Mouse (Mus musculus): ENCODE measurements around the gene Zfp867. TPM values are rescaled to one million over a fixed set of nuclear protein-coding genes. Genes with fewer than 3 reads are reported as not detected.

Gene Zfp867
- polyA plus RNA-seq, 1 experiment from 2014 or later, result 8.9 TPM

DNA sequence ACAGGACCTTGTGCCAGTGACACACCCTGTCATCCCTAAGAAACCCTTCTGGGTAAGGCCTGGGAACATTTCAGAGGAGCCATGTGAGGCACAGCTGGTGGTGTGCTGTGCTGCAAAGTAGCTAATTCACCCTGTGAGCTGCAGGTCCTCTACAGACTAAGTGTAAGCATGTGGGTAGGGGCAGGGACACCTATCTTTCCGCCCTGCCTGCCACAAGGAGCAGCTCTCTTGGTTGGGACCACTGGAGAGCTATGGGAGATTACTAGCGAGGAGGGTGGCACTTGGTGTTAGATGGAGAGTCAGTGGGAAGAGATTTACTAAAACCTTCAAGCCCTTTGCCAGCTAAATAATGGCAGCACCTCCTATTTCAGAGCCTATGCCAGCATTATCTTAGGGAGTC, 15.4 kb downstream of the Zfp867 start:
- peaks cover 59% of the 10 kb centered on the region for H3K36me3 ChIP-seq
- H3K4me2 ChIP-seq (replicated peaks), result no peak overlapping the region
- no peak for ATAC-seq (ENCODE audit: insufficient number of reproducible peaks, low FRiP score, low TSS enrichment, low read depth)
- H3K4me1 ChIP-seq, result peaks cover 13% of the 10 kb centered on the region
- H3K4me3 ChIP-seq (replicated peaks), result no peak overlapping the region
- no peak overlapping the region for H3K9ac ChIP-seq
- WGBS, result 86% methylated on average over 2 of the region's 2 CpGs
- 0 out of 2 replicates have a peak, but pooled peaks cover under 1% of the 10 kb centered on the region for H3K9me3 ChIP-seq (replicated peaks)
- H3K27me3 ChIP-seq, result no peaks in the 10 kb centered on the region
- no peak overlapping the region for H3K27ac ChIP-seq (replicated peaks)

DNA sequence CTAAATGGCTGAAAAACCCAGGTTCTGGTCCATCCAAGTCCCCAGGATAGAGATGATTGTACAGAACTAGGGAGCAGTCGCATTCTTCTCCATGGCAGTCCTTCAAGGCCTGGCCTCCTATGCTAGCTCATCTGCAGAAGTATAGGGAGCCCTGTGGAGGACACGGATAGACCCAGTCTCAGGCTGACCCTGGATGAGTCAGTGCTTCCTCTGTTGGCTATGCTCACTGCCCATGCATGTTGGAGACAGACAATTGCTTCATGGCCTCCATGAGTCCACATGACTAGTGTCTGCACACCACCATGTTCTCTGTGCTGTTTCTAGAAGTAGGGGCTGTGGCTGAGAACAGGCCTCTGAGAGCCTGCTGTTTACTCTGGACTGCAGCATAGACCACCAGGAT, 15.9 kb downstream of the Zfp867 start:
- no peaks in the 10 kb centered on the region for H3K9me3 ChIP-seq (replicated peaks)
- H3K27ac ChIP-seq (replicated peaks), result no peak overlapping the region
- no peak overlapping the region for H3K9ac ChIP-seq
- H3K4me3 ChIP-seq (replicated peaks), result no peak overlapping the region
- peaks cover 14% of the 10 kb centered on the region for H3K4me1 ChIP-seq
- no peak overlapping the region for H3K4me2 ChIP-seq (replicated peaks)
- H3K27me3 ChIP-seq, result no peaks in the 10 kb centered on the region
- ATAC-seq (ENCODE audit: insufficient number of reproducible peaks, low FRiP score, low TSS enrichment, low read depth), result no peak
- 92% methylated on average over 2 of the region's 2 CpGs for WGBS
- H3K36me3 ChIP-seq, result peaks cover 56% of the 10 kb centered on the region

GRCm38 (mm10) chr11:59451086-59451485, 21.2 kb downstream of the Zfp867 start, which contains the start of gene Snap47:
Gene Snap47 (minus strand): TSS chr11:59451186.
- H3K27me3 ChIP-seq, result no peaks in the 10 kb centered on the region
- peak within 1 kb of the TSS; percentile 85 for H3K27ac ChIP-seq (replicated peaks)
- ATAC-seq (ENCODE audit: insufficient number of reproducible peaks, low FRiP score, low TSS enrichment, low read depth), result no peak
- H3K9me3 ChIP-seq (replicated peaks), result no peaks in the 10 kb centered on the region
- H3K4me2 ChIP-seq (replicated peaks), result peak within 1 kb of the TSS; percentile 75
- H3K36me3 ChIP-seq, result peaks cover 35% of the 10 kb centered on the region
- H3K4me1 ChIP-seq, result peaks cover 22% of the 10 kb centered on the region
- H3K4me3 ChIP-seq (replicated peaks), result peak within 1 kb of the TSS; percentile 89
- 79% methylated on average over 4 of the region's 4 CpGs for WGBS
- H3K9ac ChIP-seq, result peak within 1 kb of the TSS; percentile 73

DNA sequence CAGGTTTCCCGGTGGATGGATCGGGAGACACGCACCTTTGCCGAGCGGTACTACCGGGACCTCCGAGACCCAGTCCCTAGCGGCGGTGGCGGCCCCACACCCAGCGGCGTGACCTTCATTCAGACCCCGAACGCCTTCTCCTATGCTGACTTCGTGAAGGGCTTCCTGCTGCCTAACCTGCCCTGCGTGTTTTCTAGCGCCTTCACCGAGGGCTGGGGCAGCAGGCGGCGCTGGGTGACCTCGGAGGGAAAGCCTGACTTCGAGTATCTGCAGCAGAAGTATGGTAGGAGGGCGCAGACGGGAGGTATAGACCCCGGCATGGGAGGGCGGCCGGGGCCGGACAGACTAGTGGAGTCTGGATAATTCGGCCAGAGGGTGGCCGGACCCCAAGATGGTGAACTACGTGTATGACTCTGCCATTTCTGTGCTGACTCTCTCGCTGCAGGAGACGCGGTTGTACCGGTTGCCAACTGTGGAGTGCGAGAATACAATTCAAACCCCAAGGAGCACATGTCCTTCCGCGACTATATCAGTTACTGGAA, 22.0 kb downstream of the Zfp867 start:
- H3K4me1 ChIP-seq, result peaks cover 22% of the 10 kb centered on the region
- peak overlapping the region; percentile 75 for H3K4me2 ChIP-seq (replicated peaks)
- peak overlapping the region; percentile 89 for H3K4me3 ChIP-seq (replicated peaks)
- under 1% methylated on average over 38 of the region's 38 CpGs for WGBS
- H3K27me3 ChIP-seq, result no peaks in the 10 kb centered on the region
- H3K27ac ChIP-seq (replicated peaks), result peak overlapping the region; percentile 85
- H3K9me3 ChIP-seq (replicated peaks), result no peaks in the 10 kb centered on the region
- peak; percentile 51 for ATAC-seq (ENCODE audit: insufficient number of reproducible peaks, low FRiP score, low TSS enrichment, low read depth)
- H3K36me3 ChIP-seq, result peaks cover 27% of the 10 kb centered on the region
- peak overlapping the region; percentile 73 for H3K9ac ChIP-seq

DNA sequence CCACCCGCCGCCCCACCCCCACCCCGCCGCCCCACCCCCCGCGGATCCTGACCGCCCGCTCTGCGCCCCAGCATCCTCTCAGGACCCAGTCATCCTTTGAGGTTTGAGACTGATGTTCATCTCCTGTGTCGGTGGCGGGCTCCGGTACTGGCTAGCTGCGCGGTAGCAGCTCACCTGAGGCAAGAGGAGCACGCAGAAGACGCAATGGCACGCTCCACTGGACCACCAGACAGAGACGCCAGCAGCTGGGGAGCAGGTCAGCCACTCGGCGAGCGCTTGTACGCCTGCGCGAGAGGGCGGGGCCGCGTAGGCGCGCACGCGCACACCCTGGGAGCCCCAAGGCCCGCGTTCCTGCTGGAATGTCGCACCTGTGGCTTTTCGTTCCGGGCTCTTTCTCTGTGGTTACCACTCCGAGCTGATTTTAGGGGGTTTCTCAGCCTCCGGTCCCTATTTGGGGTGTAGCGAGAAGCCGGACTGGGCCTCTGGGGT, 22.5 kb downstream of the Zfp867 start, which contains the start of gene Jmjd4:
Gene Jmjd4, plus strand, starts transcription at position 305 of the 489 bp plus-strand sequence.
- peak within 1 kb of the TSS; percentile 85 for H3K27ac ChIP-seq (replicated peaks)
- H3K9ac ChIP-seq, result peak within 1 kb of the TSS; percentile 73
- peaks cover 22% of the 10 kb centered on the region for H3K36me3 ChIP-seq
- H3K4me1 ChIP-seq, result peaks cover 22% of the 10 kb centered on the region
- peak within 1 kb of the TSS; percentile 75 for H3K4me2 ChIP-seq (replicated peaks)
- H3K27me3 ChIP-seq, result no peaks in the 10 kb centered on the region
- under 1% methylated on average over 38 of the region's 40 CpGs for WGBS
- H3K4me3 ChIP-seq (replicated peaks), result peak within 1 kb of the TSS; percentile 89
- peak; percentile 89 for ATAC-seq (ENCODE audit: insufficient number of reproducible peaks, low FRiP score, low TSS enrichment, low read depth)
- H3K9me3 ChIP-seq (replicated peaks), result no peaks in the 10 kb centered on the region

GRCm38 (mm10) chr11:59443102-59443501, 29.2 kb downstream of the Zfp867 start:
- H3K4me3 ChIP-seq (replicated peaks), result no peak overlapping the region
- no peaks in the 10 kb centered on the region for H3K27me3 ChIP-seq
- H3K36me3 ChIP-seq, result peaks cover 6% of the 10 kb centered on the region; the same call in 1 of the 2 replicates
- no peaks in the 10 kb centered on the region for H3K4me1 ChIP-seq
- no peak overlapping the region for H3K9ac ChIP-seq
- ATAC-seq (ENCODE audit: insufficient number of reproducible peaks, low FRiP score, low TSS enrichment, low read depth), result no peak
- no peak overlapping the region for H3K4me2 ChIP-seq (replicated peaks)
- no peak overlapping the region for H3K27ac ChIP-seq (replicated peaks)
- H3K9me3 ChIP-seq (replicated peaks), result no peaks in the 10 kb centered on the region

- Histone ChIP-seq H3K36me3 (peaks cover 36% of the 10 kb centered on the region), H3K4me3 (replicated peaks) (no peak overlapping the region), H3K4me1 (no peaks in the 10 kb centered on the region)
These were observed 34.3 kb downstream of the Zfp867 start for GRCm38 (mm10) chr11:59437954-59438353.

GRCm38 (mm10) chr11:59432261-59432660, 40.0 kb downstream of the Zfp867 start:
- Histone ChIP-seq H3K9me3 (replicated peaks) (0 out of 2 replicates have a peak, but pooled peaks cover 5% of the 10 kb centered on the region), H3K36me3 (peaks cover 50% of the 10 kb centered on the region)
- no peak for ATAC-seq (ENCODE audit: insufficient number of reproducible peaks, low FRiP score, low TSS enrichment, low read depth)

More at GRCm38 (mm10) chr11:59437954-59438353, 34.3 kb downstream of the Zfp867 start:
- Histone ChIP-seq H3K27ac (replicated peaks) (no peak overlapping the region), H3K9me3 (replicated peaks) (0 out of 2 replicates have a peak, but pooled peaks cover 5% of the 10 kb centered on the region), H3K4me2 (replicated peaks) (no peak overlapping the region), H3K9ac (no peak overlapping the region), H3K27me3 (no peaks in the 10 kb centered on the region)
- no peak for ATAC-seq (ENCODE audit: insufficient number of reproducible peaks, low FRiP score, low TSS enrichment, low read depth)
- WGBS, result 92% methylated on average over 12 of the region's 12 CpGs

GRCm38 (mm10) chr11:59429959-59430358, 42.3 kb downstream of the Zfp867 start:
- WGBS, result 83% methylated on average over 1 of the region's 1 CpGs
- Histone ChIP-seq H3K9ac (no peak overlapping the region), H3K4me2 (replicated peaks) (no peak overlapping the region), H3K27ac (replicated peaks) (no peak overlapping the region), H3K36me3 (peaks cover 48% of the 10 kb centered on the region), H3K27me3 (no peaks in the 10 kb centered on the region), H3K9me3 (replicated peaks) (no peaks in the 10 kb centered on the region), H3K4me1 (peaks cover 8% of the 10 kb centered on the region), H3K4me3 (replicated peaks) (no peak overlapping the region)
- ATAC-seq (ENCODE audit: insufficient number of reproducible peaks, low FRiP score, low TSS enrichment, low read depth), result no peak

More at GRCm38 (mm10) chr11:59432261-59432660, 40.0 kb downstream of the Zfp867 start:
- WGBS, result 67% methylated on average over 3 of the region's 3 CpGs
- Histone ChIP-seq H3K4me2 (replicated peaks) (no peak overlapping the region), H3K4me3 (replicated peaks) (no peak overlapping the region), H3K27me3 (no peaks in the 10 kb centered on the region), H3K27ac (replicated peaks) (no peak overlapping the region), H3K9ac (no peak overlapping the region), H3K4me1 (no peaks in the 10 kb centered on the region)

DNA sequence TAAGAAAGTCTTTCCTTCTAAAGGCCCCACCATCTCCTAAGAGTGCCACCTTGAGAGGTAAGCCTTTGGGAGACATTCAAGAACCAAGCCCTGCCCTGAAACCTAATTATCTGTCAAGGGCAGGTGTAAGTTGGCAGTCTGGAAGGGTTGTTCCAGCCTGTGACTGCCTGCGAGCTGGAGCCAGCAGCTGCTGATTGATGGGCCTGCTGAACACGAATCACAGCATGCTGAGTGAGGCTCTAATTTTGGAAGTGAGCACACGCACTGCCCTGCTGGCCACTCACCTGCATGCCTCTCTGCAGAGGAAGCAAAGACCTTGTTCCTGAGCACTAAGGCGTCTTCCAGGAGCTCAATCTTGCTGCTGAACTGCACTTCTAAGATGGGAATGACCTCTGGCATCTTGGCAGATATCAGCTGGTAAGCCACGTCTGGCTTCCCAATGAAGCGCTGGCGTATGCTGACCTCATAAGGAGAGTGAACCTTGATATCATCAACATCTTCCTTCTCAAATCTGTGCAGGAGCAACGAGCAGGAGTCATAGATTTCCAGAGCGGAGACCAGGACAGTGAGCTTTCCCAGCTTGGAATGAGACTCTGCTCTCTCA, 44.1 kb downstream of the Zfp867 start:
- H3K27ac ChIP-seq (replicated peaks), result no peak overlapping the region
- H3K27me3 ChIP-seq, result no peaks in the 10 kb centered on the region
- ATAC-seq (ENCODE audit: insufficient number of reproducible peaks, low FRiP score, low TSS enrichment, low read depth), result no peak
- peaks cover 16% of the 10 kb centered on the region for H3K4me1 ChIP-seq
- no peak overlapping the region for H3K4me3 ChIP-seq (replicated peaks)
- H3K4me2 ChIP-seq (replicated peaks), result no peak overlapping the region
- WGBS, result 83% methylated on average over 9 of the region's 9 CpGs
- no peaks in the 10 kb centered on the region for H3K9me3 ChIP-seq (replicated peaks)
- no peak overlapping the region for H3K9ac ChIP-seq
- H3K36me3 ChIP-seq, result peaks cover 48% of the 10 kb centered on the region

- Histone ChIP-seq H3K36me3 (peaks cover 47% of the 10 kb centered on the region), H3K27ac (replicated peaks) (no peak overlapping the region; the same call in 1 of the 2 replicates), H3K4me2 (replicated peaks) (no peak overlapping the region), H3K4me3 (replicated peaks) (no peak overlapping the region), H3K4me1 (peaks cover 33% of the 10 kb centered on the region), H3K9ac (no peak overlapping the region), H3K27me3 (no peaks in the 10 kb centered on the region), H3K9me3 (replicated peaks) (no peaks in the 10 kb centered on the region)
- no peak; the same call in 1 of the 2 replicates for ATAC-seq (ENCODE audit: insufficient number of reproducible peaks, low FRiP score, low TSS enrichment, low read depth)
- 26% methylated on average over 7 of the region's 7 CpGs for WGBS
These were observed 46.6 kb downstream of the Zfp867 start for GRCm38 (mm10) chr11:59425671-59426101.

Data from embryonic facial prominence, embryonic 15.5 days (tissue).